Mouse (Mus musculus): Measurements from ENCODE around the gene 1700017B05Rik. TPM values are rescaled to one million over a fixed set of nuclear protein-coding genes. Genes with fewer than 3 reads are reported as not detected.

The 1700017B05Rik gene
- polyA plus RNA-seq, 1 experiment: 48.0 TPM

DNA sequence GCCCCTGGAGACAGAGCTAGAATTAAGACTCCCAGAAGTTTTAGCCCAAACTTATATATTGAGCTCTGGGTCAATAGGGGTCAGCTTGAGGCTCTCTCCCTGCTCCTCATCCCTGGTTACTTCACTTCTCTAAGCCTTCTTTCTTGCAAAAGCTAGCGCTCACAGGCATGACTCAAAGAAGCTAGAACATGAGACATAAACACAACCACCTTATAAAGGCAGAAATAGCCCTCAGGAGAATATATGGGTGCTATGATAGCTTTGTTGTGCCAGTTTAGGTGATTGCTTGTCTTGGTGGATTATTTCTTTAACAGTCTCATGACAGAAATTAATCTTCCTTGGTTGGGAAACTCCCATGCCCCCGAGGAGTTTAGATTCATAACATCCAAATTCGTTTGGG lies 32.5 kb upstream of the 1700017B05Rik start:
- Histone ChIP-seq H3K9ac (ENCODE audit: low read depth, poor library complexity, severe bottlenecking) (no peak overlapping the region), H3K4me1 (ENCODE audit: control insufficient read depth, insufficient read depth, low read length) (no peaks in the 10 kb centered on the region), H3K27me3 (ENCODE audit: control insufficient read depth, insufficient read depth, low read length, poor library complexity, severe bottlenecking) (no peaks in the 10 kb centered on the region), H3K4me3 (ENCODE audit: low read depth, low read length) (no peak overlapping the region), H3K36me3 (ENCODE audit: control insufficient read depth, insufficient read depth, low read length, poor library complexity, severe bottlenecking) (no peaks in the 10 kb centered on the region), H3K9me3 (replicated peaks; ENCODE audit: control insufficient read depth, insufficient read depth, low read length, poor library complexity, severe bottlenecking) (0 out of 2 replicates have a peak, but pooled peaks cover 4% of the 10 kb centered on the region), H3K27ac (ENCODE audit: insufficient read depth, low read length) (no peak overlapping the region)
- TF ChIP-seq POLR2A (IDR thresholded peaks at IDR 0.05; ENCODE audit: insufficient read depth, low read length) (no peak), EP300 (IDR thresholded peaks at IDR 0.05; ENCODE audit: insufficient read depth, low read depth, low read length) (no peak), CTCF (IDR thresholded peaks at IDR 0.05; ENCODE audit: low read depth, low read length) (no peak)

DNA sequence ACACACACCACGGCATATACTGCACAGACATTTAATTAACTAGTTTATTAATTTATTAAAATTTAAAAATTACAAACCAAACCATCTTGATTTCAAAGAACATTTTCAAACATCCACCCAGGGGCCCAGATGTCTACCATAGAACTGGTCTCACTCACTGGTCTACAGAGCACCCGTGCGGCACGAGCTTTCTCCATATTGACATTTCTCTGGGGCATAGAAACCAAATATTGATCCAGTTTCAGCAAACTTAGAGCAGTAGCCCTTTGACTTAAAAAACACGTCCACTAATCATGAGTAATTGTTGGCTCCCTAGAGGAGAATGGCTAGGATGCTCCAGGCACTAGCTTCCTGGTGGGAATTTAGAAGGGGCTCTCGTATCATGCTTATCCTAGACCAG lies 24.8 kb upstream of the 1700017B05Rik start:
- Histone ChIP-seq H3K9me3 (replicated peaks; ENCODE audit: control insufficient read depth, insufficient read depth, low read length, poor library complexity, severe bottlenecking) (no peaks in the 10 kb centered on the region), H3K36me3 (ENCODE audit: control insufficient read depth, insufficient read depth, low read length, poor library complexity, severe bottlenecking) (no peaks in the 10 kb centered on the region), H3K9ac (ENCODE audit: low read depth, poor library complexity, severe bottlenecking) (no peak overlapping the region), H3K27me3 (ENCODE audit: control insufficient read depth, insufficient read depth, low read length, poor library complexity, severe bottlenecking) (no peaks in the 10 kb centered on the region), H3K27ac (ENCODE audit: insufficient read depth, low read length) (no peak overlapping the region), H3K4me1 (ENCODE audit: control insufficient read depth, insufficient read depth, low read length) (no peaks in the 10 kb centered on the region), H3K4me3 (ENCODE audit: low read depth, low read length) (no peak overlapping the region)
- TF ChIP-seq CTCF (IDR thresholded peaks at IDR 0.05; ENCODE audit: low read depth, low read length) (no peak), POLR2A (IDR thresholded peaks at IDR 0.05; ENCODE audit: insufficient read depth, low read length) (no peak), EP300 (IDR thresholded peaks at IDR 0.05; ENCODE audit: insufficient read depth, low read depth, low read length) (no peak)

DNA sequence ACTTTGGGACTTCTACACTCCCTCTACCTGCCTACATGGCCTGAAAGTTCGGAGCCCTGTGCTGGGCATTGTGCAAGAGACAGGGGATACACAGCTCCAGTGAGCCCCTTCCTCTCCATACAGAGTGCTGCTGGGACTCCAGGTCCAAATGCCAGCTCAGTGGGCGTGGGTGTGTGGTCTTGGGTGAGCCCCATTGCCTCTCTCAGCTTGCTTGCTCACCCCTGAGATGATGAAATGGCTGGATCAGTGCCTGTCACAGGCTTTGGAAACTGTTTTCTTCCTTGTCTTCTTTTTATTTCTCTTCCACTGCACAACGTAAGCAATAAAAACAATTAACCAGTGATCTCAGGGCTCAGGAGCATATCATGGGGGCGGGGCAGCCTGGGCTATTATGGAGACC lies 20.9 kb upstream of the 1700017B05Rik start:
- peaks cover 2% of the 10 kb centered on the region for H3K4me1 ChIP-seq (ENCODE audit: control insufficient read depth, insufficient read depth, low read length)
- H3K36me3 ChIP-seq (ENCODE audit: control insufficient read depth, insufficient read depth, low read length, poor library complexity, severe bottlenecking): no peaks in the 10 kb centered on the region
- H3K9ac ChIP-seq (ENCODE audit: low read depth, poor library complexity, severe bottlenecking): no peak overlapping the region

GRCm38 (mm10) chr9:57282686-57283085 lies 20.3 kb upstream of the 1700017B05Rik start:
- H3K27me3 ChIP-seq (ENCODE audit: control insufficient read depth, insufficient read depth, low read length, poor library complexity, severe bottlenecking): no peaks in the 10 kb centered on the region
- H3K36me3 ChIP-seq (ENCODE audit: control insufficient read depth, insufficient read depth, low read length, poor library complexity, severe bottlenecking): no peaks in the 10 kb centered on the region
- no peak overlapping the region for H3K4me3 ChIP-seq (ENCODE audit: low read depth, low read length)
- no peaks in the 10 kb centered on the region for H3K9me3 ChIP-seq (replicated peaks; ENCODE audit: control insufficient read depth, insufficient read depth, low read length, poor library complexity, severe bottlenecking)
- H3K9ac ChIP-seq (ENCODE audit: low read depth, poor library complexity, severe bottlenecking): no peak overlapping the region
- no peak overlapping the region for H3K27ac ChIP-seq (ENCODE audit: insufficient read depth, low read length)
- H3K4me1 ChIP-seq (ENCODE audit: control insufficient read depth, insufficient read depth, low read length): peaks cover 4% of the 10 kb centered on the region
- no peak for TF ChIP-seq CTCF (IDR thresholded peaks at IDR 0.05; ENCODE audit: low read depth, low read length)
- no peak for TF ChIP-seq POLR2A (IDR thresholded peaks at IDR 0.05; ENCODE audit: insufficient read depth, low read length)
- TF ChIP-seq EP300 (IDR thresholded peaks at IDR 0.05; ENCODE audit: insufficient read depth, low read depth, low read length): no peak

More for the DNA sequence above, 20.9 kb upstream of the 1700017B05Rik start:
- TF ChIP-seq CTCF (IDR thresholded peaks at IDR 0.05; ENCODE audit: low read depth, low read length) (no peak), EP300 (IDR thresholded peaks at IDR 0.05; ENCODE audit: insufficient read depth, low read depth, low read length) (no peak), POLR2A (IDR thresholded peaks at IDR 0.05; ENCODE audit: insufficient read depth, low read length) (no peak)
- Histone ChIP-seq H3K9me3 (replicated peaks; ENCODE audit: control insufficient read depth, insufficient read depth, low read length, poor library complexity, severe bottlenecking) (no peaks in the 10 kb centered on the region), H3K27me3 (ENCODE audit: control insufficient read depth, insufficient read depth, low read length, poor library complexity, severe bottlenecking) (no peaks in the 10 kb centered on the region), H3K4me3 (ENCODE audit: low read depth, low read length) (no peak overlapping the region), H3K27ac (ENCODE audit: insufficient read depth, low read length) (no peak overlapping the region)

- Histone ChIP-seq H3K4me1 (ENCODE audit: control insufficient read depth, insufficient read depth, low read length) (peaks cover 4% of the 10 kb centered on the region), H3K4me3 (ENCODE audit: low read depth, low read length) (0 out of 2 replicates have a peak overlapping the region, but pooled peaks have one; percentile 4), H3K9ac (ENCODE audit: low read depth, poor library complexity, severe bottlenecking) (no peak overlapping the region), H3K27me3 (ENCODE audit: control insufficient read depth, insufficient read depth, low read length, poor library complexity, severe bottlenecking) (no peaks in the 10 kb centered on the region), H3K27ac (ENCODE audit: insufficient read depth, low read length) (no peak overlapping the region), H3K9me3 (replicated peaks; ENCODE audit: control insufficient read depth, insufficient read depth, low read length, poor library complexity, severe bottlenecking) (no peaks in the 10 kb centered on the region), H3K36me3 (ENCODE audit: control insufficient read depth, insufficient read depth, low read length, poor library complexity, severe bottlenecking) (no peaks in the 10 kb centered on the region)
- no peak for TF ChIP-seq POLR2A (IDR thresholded peaks at IDR 0.05; ENCODE audit: insufficient read depth, low read length)
- no peak for TF ChIP-seq CTCF (IDR thresholded peaks at IDR 0.05; ENCODE audit: low read depth, low read length)
- TF ChIP-seq EP300 (IDR thresholded peaks at IDR 0.05; ENCODE audit: insufficient read depth, low read depth, low read length): 0 out of 2 replicates have a peak, but pooled peaks have one; percentile 23
These were observed 19.1 kb upstream of the 1700017B05Rik start for GRCm38 (mm10) chr9:57281549-57281948.

DNA sequence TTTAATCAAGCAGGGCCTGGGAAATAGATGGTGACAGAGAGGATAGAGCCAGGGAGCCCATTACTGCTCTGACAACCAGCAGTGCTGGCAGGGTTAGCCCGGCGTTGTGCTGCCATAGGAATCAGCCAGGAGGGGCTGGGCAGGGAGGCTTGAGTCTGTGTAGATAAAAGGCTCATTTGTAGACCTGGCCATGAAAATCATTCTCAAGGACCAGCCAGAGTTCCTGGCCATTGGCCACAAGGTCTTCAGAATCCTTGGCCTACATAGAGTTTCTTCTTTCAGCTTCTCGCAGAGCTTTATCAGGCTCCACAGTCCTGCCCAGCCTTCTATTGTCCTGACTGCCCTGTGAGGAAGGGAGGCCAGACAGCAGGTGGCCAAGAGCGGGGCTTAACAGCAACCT lies 17.0 kb upstream of the 1700017B05Rik start:
- no peaks in the 10 kb centered on the region for H3K36me3 ChIP-seq (ENCODE audit: control insufficient read depth, insufficient read depth, low read length, poor library complexity, severe bottlenecking)
- H3K27me3 ChIP-seq (ENCODE audit: control insufficient read depth, insufficient read depth, low read length, poor library complexity, severe bottlenecking): no peaks in the 10 kb centered on the region
- no peak overlapping the region for H3K4me3 ChIP-seq (ENCODE audit: low read depth, low read length)
- H3K9me3 ChIP-seq (replicated peaks; ENCODE audit: control insufficient read depth, insufficient read depth, low read length, poor library complexity, severe bottlenecking): no peaks in the 10 kb centered on the region
- no peak overlapping the region for H3K9ac ChIP-seq (ENCODE audit: low read depth, poor library complexity, severe bottlenecking)
- H3K4me1 ChIP-seq (ENCODE audit: control insufficient read depth, insufficient read depth, low read length): peaks cover 4% of the 10 kb centered on the region
- H3K27ac ChIP-seq (ENCODE audit: insufficient read depth, low read length): no peak overlapping the region
- TF ChIP-seq CTCF (IDR thresholded peaks at IDR 0.05; ENCODE audit: low read depth, low read length): no peak
